Mouse (Mus musculus) bone marrow macrophage, adult 2 months (primary cell): ENCODE data around the gene Lancl1. TPM values are rescaled to one million over a fixed set of nuclear protein-coding genes. Genes with fewer than 3 reads are reported as not detected.

Experiments used
- H3K27ac ChIP-seq: 2 replicates; pipeline ENCODE4 v1.5.1; 2012; ENCODE audit warnings: low read depth, low read length; ENCODE audit not compliant: insufficient read depth
- H3K4me1 ChIP-seq: 2 replicates; pipeline ENCODE4 v1.6.1; 2012; ENCODE audit warnings: low read length; ENCODE audit not compliant: control insufficient read depth, insufficient read depth
- H3K4me3 ChIP-seq: 2 replicates; pipeline ENCODE4 v1.5.1; 2012; ENCODE audit warnings: mild to moderate bottlenecking, low read length, moderate library complexity; ENCODE audit not compliant: insufficient read depth
- CTCF ChIP-seq: IDR thresholded peaks from 2 replicates; pipeline ENCODE4 v1.5.1; 2012; ENCODE audit warnings: low read depth, mild to moderate bottlenecking, low read length, moderate library complexity
- POLR2A ChIP-seq: IDR thresholded peaks from 2 replicates; pipeline ENCODE4 v1.6.1; 2012; ENCODE audit warnings: mild to moderate bottlenecking, low read depth, low read length, borderline replicate concordance
- polyA plus RNA-seq: library from polyadenylated mRNA; stranded (reverse); fragments of >200 nt; gene quantifications from 2 replicates; pipeline ENCODE4 v1.2.4, GENCODE M21; 2012; ENCODE audit not compliant: missing spikeins, insufficient read depth, insufficient read length

Gene Lancl1
- polyA plus RNA-seq, 1 experiment, result 25.3 TPM

DNA sequence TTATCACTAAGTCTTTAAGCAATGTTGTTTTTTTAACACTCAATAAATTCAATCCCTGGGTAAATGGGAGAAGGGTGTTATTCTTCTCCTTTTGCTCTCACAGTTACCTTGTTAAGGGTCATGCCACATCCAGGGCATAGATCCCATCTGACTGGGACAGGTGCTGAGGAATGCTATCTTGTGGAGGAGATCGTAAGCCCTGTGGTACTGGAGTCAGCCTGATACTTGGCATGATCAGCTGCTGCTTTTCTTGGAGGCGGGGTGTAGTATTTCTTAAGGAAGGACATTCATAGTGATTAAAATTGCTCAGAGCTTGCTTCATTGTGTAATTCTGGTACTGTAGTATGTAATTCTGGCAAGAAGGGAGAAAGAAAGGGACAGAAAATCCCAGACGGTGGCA is 81.3 kb downstream of the Lancl1 start:
- no peak overlapping the region for H3K27ac ChIP-seq
- no peak for TF ChIP-seq CTCF
- no peak for TF ChIP-seq POLR2A

DNA sequence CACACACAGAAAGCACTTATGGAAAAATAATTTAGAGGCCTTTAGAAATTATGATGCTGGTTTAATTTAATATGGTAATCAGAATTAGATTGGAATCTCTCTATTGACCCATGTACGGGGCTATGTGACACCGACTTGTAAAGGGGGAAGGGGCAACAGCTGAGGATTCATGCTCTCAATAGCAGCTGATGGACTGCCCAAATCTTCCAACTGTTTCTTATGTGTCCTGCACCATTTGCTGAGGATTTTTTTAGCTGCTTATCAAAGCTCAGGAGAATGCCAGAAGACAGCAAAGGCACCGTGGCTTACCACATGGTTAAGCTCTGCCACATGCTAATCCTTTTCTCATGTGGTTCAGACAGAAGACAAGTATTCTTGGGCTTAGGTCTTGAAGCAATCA is 87.6 kb downstream of the Lancl1 start:
- Histone ChIP-seq H3K27ac (no peak overlapping the region), H3K4me3 (no peak overlapping the region), H3K4me1 (no peaks in the 10 kb centered on the region)
- TF ChIP-seq CTCF (no peak), POLR2A (no peak)

More for the DNA sequence above, 81.3 kb downstream of the Lancl1 start:
- Histone ChIP-seq H3K4me3 (no peak overlapping the region), H3K4me1 (no peaks in the 10 kb centered on the region)

Other genes starting within 250 kb of the Lancl1 start
- 14.5 and 15.5 TPM in 2 replicates for gene Kansl1l, start 221.3 kb downstream of the Lancl1 start, polyA plus RNA-seq
- gene Acadl, start 175.6 kb downstream of the Lancl1 start, polyA plus RNA-seq, result 55.7 and 58.6 TPM in 2 replicates
- not detected in 2 replicates for gene Myl1, start 93.5 kb downstream of the Lancl1 start, polyA plus RNA-seq
- not detected in 2 replicates for gene Cps1, start 84.2 kb upstream of the Lancl1 start, polyA plus RNA-seq